Mouse (Mus musculus): ENCODE measurements around the gene Cyb5r2.

- TF ChIP-seq CTCF (IDR thresholded peaks at IDR 0.05; ENCODE audit: control insufficient read depth, insufficient read depth, insufficient read length): no peak
- no peak for TF ChIP-seq USF1 (IDR thresholded peaks at IDR 0.05; ENCODE audit: low read depth)
Measured at GRCm38 (mm10) chr7:107796500-107796899, 38.7 kb upstream of the Cyb5r2 start.
